Mouse (Mus musculus) megakaryocyte-erythroid progenitor cell, adult 5-6 weeks (primary cell): ENCODE measurements at regions not wholly inside any gene's neighbourhood (a gene's known extent, or its start where the extent isn't known, plus 50 kb on each side); places are given as distances from the start of the nearest gene placed in this dataset.
"Not testable (repeated sequence)": the region's sequence is repeated elsewhere in the genome, so short reads cannot be mapped to it uniquely, and the experiment has no call there.

Source experiments
- ATAC-seq: replicated peaks from 2 replicates; pipeline ENCODE4 v1.8.0; 2016; ENCODE audit warnings: mild to moderate bottlenecking, inconsistent platforms; ENCODE audit not compliant: severe bottlenecking, poor library complexity, low FRiP score, low TSS enrichment

DNA sequence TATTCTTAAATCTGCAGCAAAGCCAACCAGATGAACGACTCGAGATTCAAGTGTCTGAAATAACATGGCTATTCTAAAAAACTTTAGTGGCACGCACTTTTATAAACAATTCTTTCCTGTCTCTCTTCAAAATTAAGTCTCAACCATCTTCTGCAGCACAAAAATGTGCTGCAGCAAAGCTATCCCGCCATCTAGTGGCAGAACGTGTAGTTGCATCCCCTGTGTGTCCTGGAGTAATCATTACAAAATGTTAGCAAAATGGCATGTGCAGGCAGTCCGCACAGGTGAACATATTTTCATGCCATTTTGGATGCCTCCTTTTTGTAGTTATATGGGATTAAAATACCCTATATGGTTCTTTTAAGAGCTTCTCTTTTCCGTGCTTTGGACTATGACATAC, 293.1 kb upstream of the Slc7a14 start:
- ATAC-seq: 0 out of 2 replicates have a peak, but pooled peaks have one; percentile 65

DNA sequence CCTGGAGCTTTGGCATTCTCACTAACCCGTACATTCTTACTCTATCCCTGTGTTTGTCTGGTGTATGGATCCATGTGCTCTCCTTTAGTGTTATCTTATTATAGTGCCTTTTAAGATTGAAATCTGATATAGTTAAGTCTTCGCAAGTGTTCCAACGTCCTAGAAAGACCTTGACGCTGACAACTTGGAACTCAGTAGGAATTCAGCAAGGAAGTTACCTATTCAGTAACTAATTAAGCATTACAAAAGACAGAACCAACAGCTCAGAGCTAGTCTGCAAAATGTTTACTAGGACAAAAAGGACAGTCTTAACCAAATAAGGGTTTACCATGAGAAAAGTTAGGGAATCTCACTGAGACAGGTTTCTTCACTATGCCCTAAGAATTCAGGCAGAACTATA, 286.4 kb upstream of the Slc7a14 start:
- ATAC-seq: not testable (repeated sequence)

DNA sequence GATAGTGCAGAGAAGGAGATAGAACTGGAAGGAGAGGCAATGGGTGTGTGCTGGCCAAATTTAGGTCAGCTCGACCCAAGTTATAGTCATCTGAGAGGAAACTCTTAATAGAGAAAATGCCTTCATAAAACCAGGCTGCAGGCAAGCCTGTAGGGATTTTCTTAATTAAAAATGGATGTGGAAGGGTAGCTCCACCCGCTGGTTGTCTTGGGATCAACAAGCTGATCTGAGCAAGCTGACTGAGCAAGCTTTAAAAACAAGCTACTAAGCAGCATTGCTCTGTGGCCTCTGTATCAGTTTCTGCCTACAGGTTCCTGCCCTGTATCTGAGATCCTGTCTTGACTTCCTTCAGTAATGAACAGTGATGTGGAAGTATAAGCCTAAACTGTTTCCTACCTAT, 275.8 kb upstream of the Slc7a14 start:
- no peak for ATAC-seq

DNA sequence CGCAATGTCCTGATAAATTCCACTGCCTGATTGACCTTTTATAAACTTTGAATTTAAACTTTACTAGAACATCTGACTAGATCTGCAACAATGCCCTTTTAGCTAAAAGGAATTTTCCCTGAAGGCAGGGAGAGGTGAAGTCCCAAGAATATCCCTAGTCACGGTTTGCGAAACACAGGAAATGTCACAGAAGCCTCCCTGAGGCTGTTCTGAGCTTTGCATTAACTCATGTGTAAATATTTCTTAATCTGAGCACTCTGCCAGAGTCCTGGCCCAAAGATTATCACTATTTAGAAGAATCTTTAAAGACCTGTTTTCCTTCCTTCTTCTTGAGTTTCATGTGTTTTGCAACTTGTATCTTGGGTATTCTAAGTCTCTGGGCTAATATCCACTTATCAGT, 263.7 kb upstream of the Slc7a14 start:
- no peak for ATAC-seq
